Mouse (Mus musculus) lung, postnatal 25 days (tissue): ENCODE measurements around the gene Il6ra.
"Not testable (repeated sequence)": the region's sequence is repeated elsewhere in the genome, so short reads cannot be mapped to it uniquely, and the experiment has no call there.

ENCODE experiments used
- DNase-seq: peaks from one replicate; pipeline ENCODE4 v3.0.0; 2022; ENCODE audit warnings: low spot score

Il6ra gene

DNA sequence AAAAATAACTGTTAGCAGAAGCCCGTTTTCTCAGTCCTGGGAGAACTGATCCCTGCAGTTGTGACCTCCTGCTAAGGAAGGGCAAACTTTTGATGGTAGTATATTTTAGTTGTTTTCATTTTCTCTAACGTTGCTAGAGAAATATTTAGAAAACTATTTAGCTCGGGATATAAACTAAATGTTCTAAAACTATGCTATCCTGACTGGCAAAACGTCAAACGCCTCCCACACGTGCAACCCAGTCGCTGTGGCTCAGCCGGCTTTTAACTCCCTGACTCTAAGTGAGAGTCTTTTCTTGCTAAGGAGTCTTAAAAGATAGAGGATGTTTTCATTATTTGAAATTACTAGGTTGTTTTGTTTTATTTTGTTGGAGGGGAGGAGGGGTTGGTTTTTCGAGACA lies 38.0 kb downstream of the Il6ra start:
- no peak for DNase-seq

DNA sequence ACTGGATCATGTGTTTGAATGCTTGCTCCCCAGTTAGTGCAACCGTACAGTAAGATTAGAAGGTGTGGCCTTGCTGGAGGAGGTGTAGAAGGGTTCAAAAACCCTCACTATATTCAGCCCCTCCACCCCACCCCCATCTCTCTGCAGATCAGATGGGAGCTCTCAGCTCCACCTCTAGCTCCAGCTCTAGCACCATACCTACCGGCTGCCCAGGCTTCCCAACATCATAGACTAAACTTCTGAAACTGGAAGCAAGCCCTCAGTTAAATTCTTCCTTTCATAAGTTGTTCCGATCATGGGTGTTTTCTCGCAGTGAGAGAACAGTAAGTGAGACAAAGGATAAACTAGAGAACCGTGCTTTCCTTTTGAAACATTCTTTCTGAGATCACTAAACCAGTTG lies 38.9 kb downstream of the Il6ra start:
- no peak for DNase-seq

DNA sequence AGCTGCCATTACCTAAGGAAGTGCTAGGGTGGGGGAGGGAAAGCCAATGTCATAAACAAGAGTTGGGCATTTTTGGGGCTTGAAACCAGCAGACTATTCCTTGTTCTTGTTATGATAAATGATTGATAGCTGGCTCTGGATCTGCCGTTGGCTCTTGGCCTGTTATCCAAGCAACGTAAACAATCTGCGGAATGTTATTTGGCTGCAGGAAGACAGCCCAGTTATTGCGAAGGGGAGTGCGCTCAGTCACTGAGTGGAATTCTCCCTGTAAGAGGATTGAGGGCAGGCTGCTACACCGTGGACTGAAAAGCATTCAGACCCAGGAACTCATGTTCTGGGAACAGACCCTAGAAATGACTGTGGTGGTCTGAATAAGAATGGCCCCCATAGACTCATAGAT lies 40.3 kb downstream of the Il6ra start:
- peak; percentile 75 for DNase-seq

- peak; percentile 79 for DNase-seq
Observed at GRCm38 (mm10) chr3:89872209-89872608, 40.8 kb downstream of the Il6ra start.

DNA sequence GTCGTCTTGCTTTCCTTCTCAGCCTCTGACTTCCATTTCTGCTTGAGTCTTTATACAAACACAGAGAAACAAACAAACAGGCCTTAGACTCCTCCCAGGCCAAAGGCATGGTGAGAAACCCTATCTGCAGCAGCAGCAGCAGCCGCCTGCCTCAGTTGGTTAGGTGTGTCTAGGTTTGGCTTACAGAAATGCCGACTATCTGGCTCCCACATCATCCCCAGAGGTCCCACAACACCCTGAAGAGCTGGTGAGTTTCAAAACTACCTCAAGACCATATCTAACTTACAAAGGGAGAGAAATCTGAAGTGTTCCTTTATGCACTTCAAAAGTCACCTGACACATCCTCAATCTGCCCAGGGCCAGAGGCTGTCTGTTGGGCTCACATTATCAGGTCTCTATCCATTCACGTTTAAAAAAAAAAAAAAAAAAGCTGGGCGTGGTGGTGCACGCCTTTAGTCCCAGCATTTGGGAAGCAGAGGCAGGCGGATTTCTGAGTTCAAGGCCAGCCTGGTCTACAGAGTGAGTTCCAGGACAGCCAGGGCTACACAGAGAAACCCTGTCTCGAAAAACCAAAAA lies 41.6 kb downstream of the Il6ra start:
- DNase-seq: no peak

GRCm38 (mm10) chr3:89870472-89871271 lies 42.3 kb downstream of the Il6ra start:
- no peak for DNase-seq

GRCm38 (mm10) chr3:89869556-89869955 lies 43.4 kb downstream of the Il6ra start:
- peak; percentile 43 for DNase-seq

GRCm38 (mm10) chr3:89868956-89869355 lies 44.0 kb downstream of the Il6ra start:
- DNase-seq: no peak

- no peak for DNase-seq
Observed at GRCm38 (mm10) chr3:89868357-89868756, 44.6 kb downstream of the Il6ra start.

GRCm38 (mm10) chr3:89867651-89868050 lies 45.3 kb downstream of the Il6ra start:
- no peak for DNase-seq

DNA sequence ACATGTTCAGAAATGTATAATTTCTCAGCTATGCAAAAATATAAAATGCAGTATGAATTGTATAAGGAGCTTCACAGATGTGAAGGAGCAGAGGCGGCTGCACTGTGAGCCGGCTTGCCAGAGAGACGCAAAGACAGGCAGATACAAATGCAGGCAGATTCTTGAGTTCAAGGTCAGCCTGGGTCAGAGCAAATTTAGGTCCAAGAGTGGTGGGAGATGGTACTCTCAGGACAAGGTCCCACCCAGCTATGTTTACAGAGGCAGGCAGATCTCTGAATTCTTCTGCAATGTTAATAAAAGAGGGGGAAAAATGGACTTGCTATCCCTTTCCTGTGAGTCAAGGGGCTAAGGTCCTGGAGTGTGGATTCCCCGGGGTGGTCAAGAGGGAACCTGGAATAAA lies 47.2 kb downstream of the Il6ra start:
- DNase-seq: no peak

DNA sequence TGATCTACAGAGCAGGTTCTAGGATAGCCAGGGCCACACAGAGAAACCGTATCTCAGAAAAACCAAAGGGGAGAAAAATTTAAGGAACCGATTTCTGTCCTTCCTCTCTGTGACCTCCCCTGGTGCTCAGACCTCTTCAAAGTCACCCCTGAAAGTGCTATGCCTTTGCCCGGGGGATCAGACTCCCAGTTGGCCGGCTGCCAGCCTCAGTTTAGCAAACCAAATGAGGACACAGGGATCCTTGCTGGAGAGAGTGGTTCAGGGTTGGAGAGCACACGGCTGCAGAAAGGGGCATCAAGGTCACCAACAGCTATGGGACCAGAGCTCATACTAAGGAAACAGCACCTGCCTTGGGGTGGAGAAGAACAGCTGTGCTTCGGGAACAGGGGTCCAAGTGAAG lies 48.0 kb downstream of the Il6ra start:
- DNase-seq: no peak

GRCm38 (mm10) chr3:89863716-89864509 lies 49.1 kb downstream of the Il6ra start:
- peak; percentile 64 for DNase-seq

DNA sequence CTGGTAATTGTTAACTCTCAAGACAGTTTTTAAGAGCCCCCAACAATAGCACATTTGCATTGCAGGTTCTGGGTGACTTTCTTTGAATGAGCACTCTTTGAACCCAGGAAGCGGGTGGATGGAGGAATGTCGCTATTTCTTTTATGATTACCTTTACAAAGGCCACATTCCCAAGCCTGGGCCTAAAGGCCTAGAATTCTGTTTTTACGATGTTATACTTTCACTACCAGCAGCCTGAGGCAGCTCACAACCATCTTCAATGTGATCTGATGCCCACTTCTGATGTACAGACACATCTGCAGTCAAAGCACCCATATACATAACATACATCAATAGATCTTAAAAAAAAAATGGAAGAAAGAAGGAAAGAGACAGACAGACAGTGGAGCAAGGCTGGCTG lies 49.7 kb downstream of the Il6ra start:
- not testable (repeated sequence) for DNase-seq

GRCm38 (mm10) chr3:89862182-89862761 lies 50.7 kb downstream of the Il6ra start:
- no peak for DNase-seq

DNA sequence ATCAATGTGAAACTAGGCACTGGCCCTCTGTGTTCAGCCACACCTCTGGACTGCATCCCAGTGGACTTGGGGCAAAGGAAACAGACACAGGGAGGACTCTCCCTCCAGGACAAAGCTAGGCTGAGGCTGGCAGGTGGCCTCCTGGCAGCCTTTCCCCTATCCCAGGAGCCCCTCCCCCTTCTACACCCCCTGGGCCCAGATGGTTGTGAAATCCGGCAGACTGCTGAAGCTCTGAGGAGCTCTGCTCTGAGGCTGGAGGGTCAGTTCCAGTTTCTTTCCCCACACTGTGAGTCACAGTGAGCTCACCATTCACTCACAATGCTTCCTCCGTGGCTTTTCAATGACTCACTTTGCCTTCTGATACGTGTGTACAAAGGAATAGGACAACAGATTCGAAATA lies 51.9 kb downstream of the Il6ra start:
- DNase-seq: peak; percentile 70

DNA sequence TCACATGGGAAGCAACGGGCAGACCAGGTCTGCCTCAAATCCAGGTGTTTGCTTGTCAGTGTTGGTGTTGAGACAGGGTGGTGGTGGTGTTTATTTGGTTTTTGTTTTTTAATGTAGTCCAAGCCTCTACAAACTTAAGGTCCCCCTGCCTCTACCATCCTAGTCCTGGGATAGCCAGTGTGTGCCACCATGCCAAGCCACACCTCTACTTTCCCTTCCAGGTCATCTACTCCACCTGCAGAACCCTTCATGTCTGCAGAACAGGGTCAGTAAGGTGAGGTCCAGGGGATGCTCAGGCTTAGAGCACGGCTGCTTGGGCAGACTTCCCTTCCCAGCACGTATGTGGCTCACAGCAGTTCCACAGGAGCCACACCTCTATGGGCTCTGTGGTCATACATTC lies 52.7 kb downstream of the Il6ra start:
- DNase-seq: no peak

GRCm38 (mm10) chr3:89859936-89860335 lies 53.1 kb downstream of the Il6ra start:
- no peak for DNase-seq

DNA sequence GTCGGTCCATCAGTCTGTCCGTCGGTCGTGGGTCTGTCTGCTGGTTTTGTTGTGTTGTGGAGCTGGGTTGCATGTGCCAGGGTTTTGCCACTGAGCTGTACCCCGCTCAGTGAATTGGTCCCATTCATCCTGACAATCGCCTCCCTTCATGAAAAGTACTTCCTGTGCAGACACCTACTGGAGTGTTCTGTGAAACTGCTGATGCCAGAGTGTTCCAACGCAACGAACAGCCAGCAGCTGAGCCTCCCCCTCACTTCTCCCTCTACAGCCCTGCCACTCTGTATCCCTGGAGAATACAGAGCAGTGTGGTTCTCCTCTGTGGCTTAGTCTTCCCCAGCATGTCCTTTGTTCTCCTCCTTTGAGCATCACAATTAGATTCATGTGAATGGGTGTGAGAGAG lies 54.1 kb downstream of the Il6ra start:
- DNase-seq: no peak

- peak; percentile 48 for DNase-seq
Observed at GRCm38 (mm10) chr3:89858123-89858522, 54.9 kb downstream of the Il6ra start.

- DNase-seq: no peak
Observed at GRCm38 (mm10) chr3:89857353-89857752, 55.6 kb downstream of the Il6ra start.

GRCm38 (mm10) chr3:89853752-89854151 lies 59.2 kb downstream of the Il6ra start:
- DNase-seq: peak; percentile 87

DNA sequence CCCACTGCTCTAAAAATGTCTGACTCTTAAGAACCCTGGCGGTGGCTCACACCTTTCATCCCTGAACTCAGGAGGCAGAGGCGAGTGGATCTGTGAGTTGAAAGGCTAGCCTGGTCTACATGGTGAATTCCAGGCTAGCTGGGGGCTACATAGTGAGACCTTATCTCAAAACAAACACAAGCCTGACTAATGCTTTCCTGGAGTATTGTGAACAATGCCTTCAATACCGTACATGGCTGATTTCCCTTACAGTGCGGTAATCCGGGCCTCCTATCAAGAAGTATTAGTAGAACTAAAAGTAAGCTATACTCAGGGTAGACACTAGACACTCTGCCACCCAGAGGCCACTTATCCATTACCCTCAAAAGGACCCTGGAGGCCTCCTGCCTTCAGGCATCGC lies 64.9 kb downstream of the Il6ra start:
- DNase-seq: no peak
